Mouse (Mus musculus) naive thymus-derived CD4-positive, alpha-beta T cell, adult 2 months (primary cell): ENCODE measurements around the gene Chic1.
A peak's percentile ranks its signal among the peaks of the same experiment; 100 is the strongest.

Source experiments
- DNase-seq: peaks from one replicate; pipeline ENCODE4 v3.0.0-alpha.2; 2011; ENCODE audit warnings: low read depth

The Chic1 gene

GRCm38 (mm10) chrX:103432293-103432692 lies 76.0 kb downstream of the Chic1 start:
- DNase-seq: no peak

GRCm38 (mm10) chrX:103438023-103438422 lies 81.7 kb downstream of the Chic1 start:
- DNase-seq: no peak

GRCm38 (mm10) chrX:103440803-103441202 lies 84.5 kb downstream of the Chic1 start:
- peak; percentile 58 for DNase-seq

DNA sequence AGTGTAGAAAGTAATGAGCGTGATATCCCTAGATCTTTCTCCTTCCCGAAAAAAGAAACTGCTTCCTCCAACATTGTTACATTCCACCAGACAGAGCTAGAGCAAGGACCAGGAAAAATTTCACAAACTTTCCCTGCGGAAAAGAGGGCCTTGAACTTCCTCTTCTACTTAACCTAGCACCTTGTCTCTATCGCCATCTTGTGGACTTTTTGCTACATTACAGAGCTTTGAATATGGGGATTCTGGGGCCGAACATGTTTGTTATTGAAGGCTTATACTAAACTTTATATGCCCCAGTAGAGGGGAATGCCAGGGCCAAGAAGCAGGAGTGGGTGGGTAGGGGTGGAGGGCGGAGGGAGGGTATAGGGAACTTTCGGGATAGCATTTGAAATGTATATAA lies 87.5 kb downstream of the Chic1 start:
- peak; percentile 59 for DNase-seq
